Mouse (Mus musculus) splenic B cell, adult 2 months (primary cell): ENCODE measurements at regions not wholly inside any gene's neighbourhood (a gene's known extent, or its start where the extent isn't known, plus 50 kb on each side); places are given as distances from the start of the nearest gene placed in this dataset.
"Not testable (repeated sequence)": the region's sequence is repeated elsewhere in the genome, so short reads cannot be mapped to it uniquely, and the experiment has no call there.

ENCODE experiments used
- DNase-seq: peaks from one replicate; pipeline ENCODE4 v3.0.0-alpha.2; 2011; ENCODE audit warnings: low read depth, low spot score
- H3K27me3 ChIP-seq: 2 replicates; pipeline ENCODE4 v1.6.1; 2012; ENCODE audit warnings: mild to moderate bottlenecking, low read length, moderate library complexity, mixed read lengths; ENCODE audit not compliant: control insufficient read depth, poor library complexity, insufficient read depth, severe bottlenecking
- H3K36me3 ChIP-seq: 2 replicates; pipeline ENCODE4 v1.6.1; 2012; ENCODE audit warnings: mild to moderate bottlenecking, low read length, moderate library complexity, mixed read lengths; ENCODE audit not compliant: control insufficient read depth, poor library complexity, insufficient read depth, severe bottlenecking

DNA sequence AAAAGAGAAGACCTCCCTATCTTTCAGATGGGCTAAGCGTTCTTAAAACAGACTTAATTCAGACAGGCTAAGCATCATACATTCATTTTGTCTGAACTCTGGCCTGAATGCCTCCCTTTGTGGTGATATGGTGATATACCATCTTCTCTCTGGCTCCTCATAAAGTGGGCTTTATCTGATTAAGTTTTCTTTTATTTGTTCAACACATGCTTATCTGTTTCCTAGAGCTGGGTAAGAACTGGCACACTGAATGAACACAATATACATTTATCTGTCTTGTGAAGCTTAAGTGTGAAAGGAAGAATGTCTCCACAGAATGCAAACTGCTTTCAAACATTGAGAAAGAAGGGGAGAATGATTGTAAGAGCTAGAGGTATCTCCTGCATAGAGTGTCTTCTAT lies 160.7 kb upstream of the P2ry1 start:
- no peak for DNase-seq
- Histone ChIP-seq H3K27me3 (no peaks in the 10 kb centered on the region), H3K36me3 (no peaks in the 10 kb centered on the region)

DNA sequence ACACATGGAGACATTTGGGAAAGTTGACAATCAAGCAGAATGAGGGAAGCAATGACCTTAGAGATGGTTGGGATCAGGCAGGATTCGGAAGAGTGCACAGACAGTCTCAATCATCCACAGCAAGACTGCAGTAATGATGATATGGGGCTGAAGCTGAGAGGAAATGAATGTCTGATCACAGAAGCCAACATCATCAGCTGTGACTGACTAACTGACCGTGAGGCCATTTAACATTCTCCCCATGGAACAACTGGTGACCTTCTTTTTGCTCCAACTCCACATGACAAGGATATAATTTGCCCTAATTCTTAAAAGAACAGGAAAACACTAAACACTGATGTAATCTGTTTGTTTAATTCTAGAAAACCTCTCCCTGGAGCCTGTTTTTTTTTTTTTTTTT lies 157.3 kb upstream of the P2ry1 start:
- Histone ChIP-seq H3K36me3 (no peaks in the 10 kb centered on the region), H3K27me3 (no peaks in the 10 kb centered on the region)
- no peak for DNase-seq

- DNase-seq: no peak
- no peaks in the 10 kb centered on the region for H3K36me3 ChIP-seq
- no peaks in the 10 kb centered on the region for H3K27me3 ChIP-seq
These were observed 154.2 kb upstream of the P2ry1 start for GRCm38 (mm10) chr3:60848437-60848836.

- Histone ChIP-seq H3K27me3 (no peaks in the 10 kb centered on the region), H3K36me3 (no peaks in the 10 kb centered on the region)
- DNase-seq: no peak
These were observed 148.8 kb upstream of the P2ry1 start for GRCm38 (mm10) chr3:60853773-60854172.

DNA sequence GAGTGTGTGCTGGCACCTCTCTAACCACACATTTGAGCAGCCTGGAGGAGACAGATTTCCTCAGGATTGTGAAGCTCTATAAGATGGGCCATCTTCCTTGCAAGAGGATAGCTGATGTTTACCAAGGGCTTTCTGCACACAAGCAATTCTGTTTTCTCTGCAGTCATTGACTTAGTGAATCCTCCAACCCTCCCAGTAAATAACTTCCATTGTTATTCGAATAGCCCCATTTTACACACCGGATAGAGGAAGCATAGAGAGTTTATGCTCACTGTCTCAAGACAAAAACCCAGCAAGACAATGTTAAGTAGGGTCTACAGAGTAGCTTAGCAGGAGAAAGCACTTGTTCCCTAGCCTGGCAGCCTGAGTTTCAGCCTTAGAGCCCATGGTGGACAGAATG lies 146.9 kb upstream of the P2ry1 start:
- H3K36me3 ChIP-seq: no peaks in the 10 kb centered on the region

GRCm38 (mm10) chr3:60858474-60859118 lies 144.0 kb upstream of the P2ry1 start:
- DNase-seq: no peak
- no peaks in the 10 kb centered on the region for H3K27me3 ChIP-seq
- no peaks in the 10 kb centered on the region for H3K36me3 ChIP-seq

More for the DNA sequence above, 146.9 kb upstream of the P2ry1 start:
- H3K27me3 ChIP-seq: no peaks in the 10 kb centered on the region
- no peak for DNase-seq

DNA sequence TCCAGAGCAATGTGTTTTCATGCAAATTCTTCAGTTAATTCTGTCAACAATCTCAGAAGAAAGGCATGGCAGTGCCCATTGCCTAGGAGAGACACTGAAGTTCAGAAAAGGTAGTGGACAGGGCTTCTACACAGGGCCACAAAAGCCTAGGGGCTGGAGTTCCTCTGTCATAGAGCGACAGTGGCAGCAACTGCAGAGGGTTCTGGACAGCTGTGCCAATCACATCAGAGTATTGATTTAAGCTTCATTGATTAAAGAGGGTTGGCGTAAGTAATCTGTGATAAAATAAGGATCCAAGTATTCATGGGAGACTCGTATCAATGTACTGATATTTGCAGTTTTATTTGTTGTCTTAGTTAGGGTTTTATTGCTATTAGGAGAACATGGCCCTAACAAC lies 143.5 kb upstream of the P2ry1 start:
- Histone ChIP-seq H3K36me3 (no peaks in the 10 kb centered on the region), H3K27me3 (no peaks in the 10 kb centered on the region)
- DNase-seq: no peak

- H3K36me3 ChIP-seq, DNase-seq, H3K27me3 ChIP-seq: not testable (repeated sequence)
These were observed 125.7 kb upstream of the P2ry1 start for GRCm38 (mm10) chr3:60876858-60877257.

DNA sequence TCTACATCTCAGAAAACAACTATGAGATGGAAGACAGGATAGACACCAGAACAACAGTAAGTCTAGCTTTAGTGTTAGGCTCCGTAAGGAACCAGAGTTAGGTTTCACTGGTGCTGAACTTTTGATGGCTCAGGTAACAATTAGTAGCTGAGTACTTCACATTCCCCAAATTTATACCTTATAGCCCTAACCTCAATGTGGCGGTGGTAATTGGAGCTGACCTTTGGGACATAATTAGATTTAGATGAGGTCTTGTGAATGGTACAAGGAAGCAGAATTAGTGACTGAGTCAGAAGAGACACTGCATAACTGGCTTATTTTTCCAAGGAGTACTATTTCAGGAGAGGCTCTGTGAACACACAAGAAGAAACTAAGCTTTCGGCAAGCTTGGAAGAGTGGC lies 123.7 kb upstream of the P2ry1 start:
- Histone ChIP-seq H3K27me3 (no peaks in the 10 kb centered on the region), H3K36me3 (no peaks in the 10 kb centered on the region)
- no peak for DNase-seq

DNA sequence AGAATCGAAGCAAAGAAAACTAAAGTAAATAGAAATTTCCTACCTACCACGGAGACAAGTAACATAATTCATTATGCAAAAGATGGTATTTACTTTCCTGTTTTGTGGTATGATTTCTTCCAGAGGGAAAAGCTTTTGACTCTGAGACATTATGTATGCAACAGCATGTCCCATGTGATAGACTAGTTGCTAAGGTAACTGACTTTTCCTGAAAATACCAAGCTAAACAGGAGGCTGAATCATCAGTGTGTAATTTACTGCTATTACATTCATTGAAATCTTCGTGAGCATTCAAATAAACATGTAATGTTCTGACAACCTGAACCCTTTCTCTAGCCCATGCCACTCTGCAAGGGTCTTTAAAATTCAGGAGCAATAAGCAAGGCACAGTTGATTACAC lies 118.6 kb upstream of the P2ry1 start:
- DNase-seq: no peak
- H3K27me3 ChIP-seq: no peaks in the 10 kb centered on the region
- H3K36me3 ChIP-seq: no peaks in the 10 kb centered on the region

DNA sequence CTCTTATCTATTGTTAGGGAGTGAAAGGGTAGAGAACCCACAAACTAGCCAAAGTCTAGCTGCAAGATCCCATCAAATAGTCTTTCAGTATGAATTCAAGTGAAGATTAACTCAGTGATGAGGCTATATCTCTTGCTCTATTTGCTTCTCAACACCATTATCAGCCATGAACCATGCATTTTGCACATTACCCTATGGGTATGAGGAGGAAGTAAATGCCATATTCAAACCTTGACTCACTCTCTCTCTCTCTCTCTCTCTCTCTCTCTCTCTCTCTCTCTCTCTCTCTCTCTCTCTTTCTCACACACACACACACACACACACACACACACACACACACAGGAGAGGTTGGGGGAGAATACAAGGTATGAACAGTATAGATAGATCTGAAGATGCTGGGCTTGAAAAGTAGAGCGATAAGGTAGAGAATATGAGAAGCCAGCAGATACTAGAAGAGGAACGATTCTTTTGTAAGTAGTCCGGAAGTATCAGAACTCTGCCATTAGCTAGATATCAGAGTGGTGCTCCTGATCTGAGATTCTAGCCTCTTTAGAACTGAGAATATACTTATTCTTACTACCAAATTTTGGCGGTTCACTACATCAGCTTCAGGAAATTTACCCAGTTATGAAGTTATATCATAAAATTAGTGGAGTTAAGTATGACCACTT lies 113.3 kb upstream of the P2ry1 start:
- Histone ChIP-seq H3K36me3 (no peaks in the 10 kb centered on the region), H3K27me3 (no peaks in the 10 kb centered on the region)
- DNase-seq: no peak

DNA sequence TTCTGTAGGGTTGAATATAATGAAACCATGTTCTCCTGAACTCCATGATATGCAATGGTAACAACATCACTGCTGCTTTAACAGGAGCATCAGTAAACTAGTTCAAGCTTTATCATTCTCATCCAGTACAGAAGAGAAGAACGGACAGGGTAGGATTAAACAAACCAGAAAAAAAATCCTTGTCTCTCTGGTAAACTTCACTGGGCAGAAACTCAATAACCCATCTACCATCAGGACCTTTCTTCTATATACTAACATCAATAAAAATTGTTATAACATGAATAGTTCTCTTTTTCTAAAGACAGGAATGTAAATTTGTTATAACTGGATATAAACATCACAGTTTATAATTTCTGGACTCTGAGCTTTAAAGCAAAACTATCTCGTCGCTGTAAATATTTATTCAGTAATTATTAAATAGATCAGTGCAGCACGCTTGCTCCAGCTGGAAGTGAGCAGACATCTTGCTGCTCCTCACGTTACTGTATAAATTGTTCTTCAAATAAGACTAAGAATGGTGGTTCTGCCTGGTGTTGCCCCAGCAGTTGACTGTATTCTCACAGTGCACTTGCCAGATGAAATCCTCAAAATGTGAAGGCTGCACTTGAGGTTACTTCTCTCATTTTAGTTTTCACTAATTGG lies 104.8 kb upstream of the P2ry1 start:
- Histone ChIP-seq H3K27me3 (no peaks in the 10 kb centered on the region), H3K36me3 (no peaks in the 10 kb centered on the region)
- DNase-seq: no peak

- no peaks in the 10 kb centered on the region for H3K36me3 ChIP-seq
- DNase-seq: no peak
- no peaks in the 10 kb centered on the region for H3K27me3 ChIP-seq
These were observed 103.9 kb upstream of the P2ry1 start for GRCm38 (mm10) chr3:60898720-60899119.

GRCm38 (mm10) chr3:60901571-60901970 lies 101.0 kb upstream of the P2ry1 start:
- DNase-seq: no peak
- Histone ChIP-seq H3K36me3 (no peaks in the 10 kb centered on the region), H3K27me3 (no peaks in the 10 kb centered on the region)

GRCm38 (mm10) chr3:60916411-60916810 lies 86.2 kb upstream of the P2ry1 start:
- Histone ChIP-seq H3K27me3 (no peaks in the 10 kb centered on the region), H3K36me3 (no peaks in the 10 kb centered on the region)
- DNase-seq: no peak
